Mouse (Mus musculus) CH12.LX (cell line): ENCODE results near the gene Slc35f2.

Source experiments
- CTCF ChIP-seq, 2 experiments: IDR thresholded peaks in 1 of 2; conservative IDR thresholded peaks in 1 of 2; 2 replicates each; pipeline ENCODE4 v1.5.1; 2011 to 2012; ENCODE audit warnings: low read depth in 2 of 2, low read length in 2 of 2, improper control_type of control experiment in 1 of 2, inconsistent platforms in 1 of 2, mild to moderate bottlenecking in 1 of 2, moderate library complexity in 1 of 2
- EP300 ChIP-seq: IDR thresholded peaks from 2 replicates; pipeline ENCODE4 v1.6.1; 2011; ENCODE audit warnings: low read length, improper control_type of control experiment
- POLR2A ChIP-seq: IDR thresholded peaks from 2 replicates; pipeline ENCODE4 v1.6.1; 2011; ENCODE audit warnings: low read depth, mild to moderate bottlenecking, improper control_type of control experiment, low read length
- POLR2AphosphoS2 ChIP-seq: IDR thresholded peaks from 2 replicates; pipeline ENCODE4 v1.6.1; 2011; ENCODE audit warnings: low read depth, low read length, improper control_type of control experiment
- TCF12 ChIP-seq: IDR thresholded peaks from 2 replicates; pipeline ENCODE4 v1.6.1; 2014; ENCODE audit warnings: low read depth, mild to moderate bottlenecking, inconsistent platforms, low read length, improper control_type of control experiment
- USF1 ChIP-seq: IDR thresholded peaks from 2 replicates; pipeline ENCODE4 v1.6.1; 2014; ENCODE audit warnings: low read depth, mild to moderate bottlenecking, inconsistent platforms, low read length, improper control_type of control experiment
- ZC3H11A ChIP-seq: IDR thresholded peaks from 2 replicates; pipeline ENCODE4 v1.6.1; 2012; ENCODE audit warnings: low read depth, mild to moderate bottlenecking, inconsistent platforms, low read length, improper control_type of control experiment

DNA sequence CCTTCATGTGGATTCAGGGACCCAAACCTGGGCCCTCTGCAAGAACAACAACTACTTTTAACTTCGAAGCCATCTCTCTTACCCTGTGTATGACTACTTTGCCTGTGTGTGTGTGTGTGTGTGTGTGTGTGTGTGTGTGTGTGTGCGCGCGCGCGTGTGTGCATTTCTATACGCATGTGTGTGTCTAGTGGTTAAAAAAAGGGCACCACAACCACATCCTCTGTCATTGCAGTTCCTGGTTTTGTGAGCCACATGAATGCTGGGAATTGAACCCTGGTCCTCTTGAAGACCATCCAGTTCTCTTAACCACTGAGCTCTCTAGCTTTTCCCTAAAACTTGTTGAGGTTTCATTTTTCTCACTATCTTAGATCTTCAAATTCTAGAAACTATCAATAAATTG is 31.6 kb downstream of the Slc35f2 start:
- TF ChIP-seq POLR2AphosphoS2 = no peak
- TF ChIP-seq POLR2A = no peak
- no peak for TF ChIP-seq ZC3H11A
- no peak for TF ChIP-seq TCF12
- TF ChIP-seq USF1 = no peak
- TF ChIP-seq EP300 = no peak
- TF ChIP-seq CTCF (conservative IDR thresholded peaks at IDR 0.05 in 1 of 2, IDR thresholded peaks at IDR 0.05 in 1 of 2; ENCODE audit: low read depth in 2 of 2, low read length in 2 of 2) = no peak
